Mouse (Mus musculus) embryonic facial prominence, embryonic 14.5 days (tissue): ENCODE results near the gene Defb9. TPM values are rescaled to one million over a fixed set of nuclear protein-coding genes. Genes with fewer than 3 reads are reported as not detected.

Experiments
- polyA plus RNA-seq: library from polyadenylated mRNA; unstranded; fragments of >200 nt; fragmentation: Nextera tagmentation; extraction: Ambion mirVana; gene quantifications from 2 replicates; pipeline ENCODE4 v1.2.1, GENCODE M21; 2014

The Defb9 gene
- polyA plus RNA-seq, 1 experiment from 2014 or later = not detected

Other genes with a start within 250 kb of the Defb9 start
- not detected in 2 replicates for gene Defa17, start 229.6 kb downstream of the Defb9 start, polyA plus RNA-seq
- gene Defa34, start 219.6 kb downstream of the Defb9 start, polyA plus RNA-seq = not detected in 2 replicates
- not detected in 2 replicates for gene AY761184, start 181.8 kb downstream of the Defb9 start, polyA plus RNA-seq
- not detected in 2 replicates for gene Defa24, start 150.9 kb downstream of the Defb9 start, polyA plus RNA-seq
- not detected in 2 replicates for gene Defb50, start 61.9 kb downstream of the Defb9 start, polyA plus RNA-seq
- not detected in 2 replicates for gene Defb2, start 45.5 kb downstream of the Defb9 start, polyA plus RNA-seq
- gene Defb10, start 26.5 kb downstream of the Defb9 start, polyA plus RNA-seq = not detected in 2 replicates
- gene Defb11, start 21.0 kb upstream of the Defb9 start, polyA plus RNA-seq = 3.3 TPM in 1 of 2 replicates, not detected in the other
- gene Defb15, start 47.3 kb upstream of the Defb9 start, polyA plus RNA-seq = not detected in 2 replicates
- not detected in 2 replicates for gene Defb35, start 52.9 kb upstream of the Defb9 start, polyA plus RNA-seq
- gene Defb13, start 61.3 kb upstream of the Defb9 start, polyA plus RNA-seq = not detected in 2 replicates
- not detected in 2 replicates for gene Fam90a1a, start 73.3 kb upstream of the Defb9 start, polyA plus RNA-seq
- not detected in 2 replicates for gene Ccdc70, start 84.4 kb upstream of the Defb9 start, polyA plus RNA-seq
- 0.62 and 0.86 TPM in 2 replicates for gene Atp7b, start 174.9 kb upstream of the Defb9 start, polyA plus RNA-seq
- 19.3 and 22.4 TPM in 2 replicates for gene Alg11, start 175.3 kb upstream of the Defb9 start, polyA plus RNA-seq
- 0.46 and 0.67 TPM in 2 replicates for gene Nek5, start 239.6 kb upstream of the Defb9 start, polyA plus RNA-seq